Mouse (Mus musculus): ENCODE results near the gene D11Wsu47e.

- no peak for TF ChIP-seq GATA1 (IDR thresholded peaks at IDR 0.05; ENCODE audit: borderline replicate concordance, low read length)
- no peak for TF ChIP-seq GATA2 (IDR thresholded peaks at IDR 0.05; ENCODE audit: borderline replicate concordance, low read depth, low read length)
These were observed 47.9 kb downstream of the D11Wsu47e start for GRCm38 (mm10) chr11:113731945-113732612.
